Mouse (Mus musculus): ENCODE results near the gene Uqcrq.
A peak's percentile ranks its signal among the peaks of the same experiment; 100 is the strongest.

The Uqcrq gene

DNA sequence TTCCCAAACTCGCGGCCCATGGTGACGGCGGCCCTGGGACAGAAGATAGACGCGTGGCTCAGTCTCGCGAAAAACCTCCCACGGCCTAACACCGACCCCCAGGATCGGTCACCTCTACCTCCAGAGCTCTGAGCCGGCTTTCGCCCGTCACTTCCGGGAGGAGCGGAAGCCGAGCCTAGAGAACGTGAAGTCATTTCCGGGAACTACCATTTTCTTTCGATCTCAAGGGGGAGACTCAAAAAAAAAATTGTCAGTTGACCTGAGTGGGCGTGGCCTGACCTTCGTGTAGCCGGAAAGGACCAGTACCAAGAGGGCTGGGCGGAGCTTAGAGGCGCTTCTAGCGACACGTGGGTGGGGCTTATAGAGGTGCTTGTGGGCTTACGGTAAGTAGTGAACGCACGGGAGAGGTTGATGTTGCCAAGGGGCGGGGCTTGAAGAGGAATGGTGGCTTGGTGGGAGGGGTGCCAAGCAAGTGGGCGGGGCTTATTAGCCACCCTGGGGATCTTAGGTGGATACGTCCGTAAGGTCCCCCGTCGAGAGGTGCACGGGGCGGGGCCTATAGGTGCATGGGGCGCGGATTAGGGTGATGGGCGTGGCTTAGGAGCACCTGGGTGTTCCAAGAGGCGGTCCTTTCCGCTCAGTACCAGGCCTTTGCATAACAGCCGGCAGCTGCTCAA, at the start of gene Uqcrq, which contains the start of gene Gdf9:
Uqcrq (minus strand) TSS at position 162 of the 677 bp plus-strand sequence.
Gdf9 (plus strand) TSS at position 354 of the 677 bp plus-strand sequence.
- peak; percentile 98 for DNase-seq (ENCODE audit: extremely low spot score, low read depth, low spot score)

DNA sequence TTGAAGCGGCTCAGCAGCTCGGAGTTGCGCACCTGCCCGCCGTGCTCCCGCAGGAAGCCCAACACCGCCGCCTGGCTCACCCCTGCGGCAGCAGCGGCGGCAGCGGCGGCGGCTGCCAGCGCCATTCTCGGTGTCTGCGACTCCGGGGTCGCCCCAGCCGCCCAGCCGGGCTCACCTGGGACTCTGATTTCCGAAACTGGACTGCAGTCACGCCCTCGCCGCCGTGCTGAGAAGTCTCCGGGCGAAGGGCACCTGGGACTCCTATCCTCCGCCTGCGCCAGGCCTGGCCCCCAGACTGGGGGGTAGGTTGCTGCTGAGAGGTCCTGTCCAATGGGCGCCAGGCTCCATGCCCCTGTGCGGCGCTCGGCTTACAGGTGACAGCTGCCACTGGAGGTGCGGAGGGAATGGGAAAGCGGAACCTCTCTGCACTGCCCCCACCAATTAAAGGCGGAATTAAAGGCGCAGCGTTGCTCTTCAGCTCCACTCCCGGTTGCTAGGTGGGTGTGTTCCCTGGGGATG, 49.2 kb upstream of the Uqcrq start, which contains the start of the genes Gm9945 and Sowaha:
Gm9945 (plus strand) TSS at position 384 of the 519 bp plus-strand sequence.
Sowaha (minus strand) TSS at position 492 of the 519 bp plus-strand sequence.
- no peak for DNase-seq (ENCODE audit: extremely low spot score, low read depth, low spot score)

GRCm38 (mm10) chr11:53479171-53479782, 48.6 kb upstream of the Uqcrq start:
- no peak for DNase-seq (ENCODE audit: extremely low spot score, low read depth, low spot score)

DNA sequence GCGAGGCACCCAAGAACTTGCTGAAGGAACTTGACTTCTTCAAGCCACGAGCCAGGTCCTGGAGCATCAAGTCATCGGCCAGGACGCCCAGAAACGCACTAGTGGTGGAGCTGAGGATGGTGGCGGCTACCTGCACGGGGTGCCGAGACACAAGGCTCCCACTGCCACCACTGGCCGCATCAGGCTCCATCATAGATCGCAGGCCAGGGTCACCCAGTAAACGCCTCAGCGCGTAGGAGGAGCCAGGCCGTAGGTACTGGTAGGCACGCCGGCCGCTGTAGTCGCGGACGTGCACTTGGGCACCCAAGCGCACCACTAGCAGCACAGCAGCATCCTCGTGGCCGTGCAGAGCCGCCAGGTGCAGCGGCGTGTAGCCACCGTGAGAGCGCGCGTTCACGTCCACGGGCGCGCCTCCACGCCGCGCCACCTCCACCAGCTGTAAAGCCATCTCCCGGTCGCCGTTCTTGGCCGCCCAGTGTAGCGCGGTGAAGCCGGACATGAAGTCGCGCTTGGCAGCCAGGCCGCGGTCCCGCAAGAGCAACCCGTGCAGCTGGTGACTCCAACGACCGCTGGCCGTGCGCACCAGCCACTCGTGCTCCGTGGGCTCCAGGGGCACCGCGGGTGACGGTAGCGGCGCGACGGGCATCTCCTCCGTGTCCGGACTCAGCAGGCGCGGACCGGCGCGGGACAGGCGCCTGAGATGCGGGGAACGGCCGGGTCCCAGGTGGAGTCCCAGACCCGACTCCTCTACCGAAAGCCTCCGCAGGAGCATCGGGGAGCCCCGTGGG, 47.9 kb upstream of the Uqcrq start:
- DNase-seq (ENCODE audit: extremely low spot score, low read depth, low spot score): no peak

- no peak for DNase-seq (ENCODE audit: extremely low spot score, low read depth, low spot score)
Observed at GRCm38 (mm10) chr11:53477833-53478232, 47.2 kb upstream of the Uqcrq start.

GRCm38 (mm10) chr11:53475620-53476019, 45.0 kb upstream of the Uqcrq start:
- DNase-seq (ENCODE audit: extremely low spot score, low read depth, low spot score): no peak

- no peak for DNase-seq (ENCODE audit: extremely low spot score, low read depth, low spot score)
Observed at GRCm38 (mm10) chr11:53472709-53473108, 42.1 kb upstream of the Uqcrq start.

- DNase-seq (ENCODE audit: extremely low spot score, low read depth, low spot score): peak; percentile 73
Observed at GRCm38 (mm10) chr11:53469968-53470695, 39.5 kb upstream of the Uqcrq start, which contains the start of gene Gm9837. TSS of gene Gm9837 (minus strand) at chr11:53470479.

- no peak for DNase-seq (ENCODE audit: extremely low spot score, low read depth, low spot score)
Observed at GRCm38 (mm10) chr11:53469294-53469967, 38.8 kb upstream of the Uqcrq start.

GRCm38 (mm10) chr11:53466231-53466971, 35.8 kb upstream of the Uqcrq start:
- DNase-seq (ENCODE audit: extremely low spot score, low read depth, low spot score): no peak

- DNase-seq (ENCODE audit: extremely low spot score, low read depth, low spot score): no peak
Observed at GRCm38 (mm10) chr11:53463551-53464424, 33.2 kb upstream of the Uqcrq start.

- DNase-seq (ENCODE audit: extremely low spot score, low read depth, low spot score): no peak
Observed at GRCm38 (mm10) chr11:53461727-53462126, 31.1 kb upstream of the Uqcrq start.

- DNase-seq (ENCODE audit: extremely low spot score, low read depth, low spot score): no peak
Observed at GRCm38 (mm10) chr11:53460192-53460591, 29.6 kb upstream of the Uqcrq start.

- DNase-seq (ENCODE audit: extremely low spot score, low read depth, low spot score): no peak
Observed at GRCm38 (mm10) chr11:53458996-53459395, 28.4 kb upstream of the Uqcrq start.

GRCm38 (mm10) chr11:53457372-53457954, 26.8 kb upstream of the Uqcrq start:
- DNase-seq (ENCODE audit: extremely low spot score, low read depth, low spot score): no peak

GRCm38 (mm10) chr11:53456474-53457371, 26.1 kb upstream of the Uqcrq start, which contains the start of the genes Gm10447 and Shroom1:
TSS of gene Gm10447 (minus strand) at chr11:53457110.
TSS of gene Shroom1 (plus strand) at chr11:53457205.
- DNase-seq (ENCODE audit: extremely low spot score, low read depth, low spot score): no peak

DNA sequence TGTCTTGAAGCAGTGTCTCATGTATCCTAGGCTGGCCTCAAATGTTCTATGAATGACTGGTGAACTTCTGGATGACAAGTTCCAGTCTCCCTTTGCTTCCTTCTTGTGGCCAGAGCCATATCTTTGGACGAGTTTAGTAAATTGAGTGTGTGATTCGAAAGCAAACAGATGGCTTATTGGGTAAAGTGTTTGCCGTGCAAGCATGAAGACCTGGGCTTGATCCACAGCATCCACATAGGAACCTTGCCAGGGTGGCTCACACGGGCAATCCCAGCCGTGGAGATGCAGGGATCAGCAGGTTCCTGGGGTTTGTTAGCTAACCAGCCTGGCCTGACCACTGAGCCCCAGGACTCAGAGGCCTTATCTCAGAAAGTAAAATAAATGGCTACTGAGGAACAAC, 22.4 kb upstream of the Uqcrq start:
- DNase-seq (ENCODE audit: extremely low spot score, low read depth, low spot score): no peak

Data from hindlimb bud, embryonic 11.5 days (tissue).